Mouse (Mus musculus): ENCODE data around the gene Efna3. TPM values are rescaled to one million over a fixed set of nuclear protein-coding genes. Genes with fewer than 3 reads are reported as not detected.

Efna3 gene
- polyA plus RNA-seq, 1 experiment from 2014 or later = 4.2 TPM

DNA sequence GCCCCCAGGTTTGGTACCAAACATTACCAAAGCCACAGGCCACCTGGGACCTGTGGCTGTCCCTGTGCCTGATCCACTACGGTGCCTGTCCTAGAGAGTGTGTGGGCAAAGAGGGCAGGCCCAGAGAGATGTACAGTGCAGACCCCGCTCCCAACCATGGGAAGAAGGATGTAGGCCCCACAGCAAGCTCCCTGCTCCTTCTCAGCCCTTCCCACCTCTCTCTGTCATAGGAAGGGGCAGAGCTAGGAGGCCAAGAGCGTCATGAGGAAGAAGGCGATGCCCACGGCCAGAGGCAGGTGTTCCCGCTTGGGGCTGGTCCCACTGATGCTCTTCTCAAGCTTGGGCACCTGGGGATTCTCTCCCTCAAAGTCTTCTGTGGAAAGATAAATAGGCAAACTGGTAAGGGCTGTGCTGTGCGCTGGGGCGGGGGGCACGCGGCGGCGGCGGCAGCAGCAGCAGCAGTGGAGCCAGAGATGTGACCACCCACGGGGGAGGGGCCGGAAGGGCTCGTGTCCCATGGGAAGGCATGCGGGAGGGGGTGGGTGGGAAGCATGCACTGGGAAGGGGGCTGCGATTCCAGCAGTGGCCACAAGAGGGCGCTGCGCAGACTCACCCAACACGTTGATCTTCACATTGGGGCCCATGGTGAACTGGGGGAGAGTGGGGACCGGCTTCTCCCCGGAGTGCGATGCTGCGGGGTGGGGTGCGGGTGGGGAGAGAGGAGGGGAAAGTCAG lies 7.4 kb downstream of the Efna3 start:
- Histone ChIP-seq H3K4me2 (ENCODE audit: low read length) (peak overlapping the region; percentile 62), H3K4me3 (replicated peaks; ENCODE audit: low read depth, low read length) (peak overlapping the region; percentile 21), H3K27ac (0 out of 2 replicates have a peak overlapping the region, but pooled peaks have one; percentile 19), H3K9ac (ENCODE audit: low read depth, low read length) (peak overlapping the region; percentile 15; the same call in 1 of the 2 replicates), H3K36me3 (ENCODE audit: insufficient read depth, low read length) (no peaks in the 10 kb centered on the region), H3K9me3 (replicated peaks; ENCODE audit: low read length) (no peaks in the 10 kb centered on the region), H3K4me1 (replicated peaks; ENCODE audit: insufficient read depth, low read length) (peaks cover 31% of the 10 kb centered on the region), H3K27me3 (ENCODE audit: insufficient read depth, low read length) (peaks cover 10% of the 10 kb centered on the region; the same call in 1 of the 2 replicates)
- WGBS = 5% methylated on average over 26 of the region's 26 CpGs
- peak; percentile 87 for TF ChIP-seq CTCF (IDR thresholded peaks at IDR 0.05; ENCODE audit: low read depth)
- DNase-seq (ENCODE audit: low spot score) (peak; percentile 80), ATAC-seq (replicated peaks; ENCODE audit: low FRiP score, low read depth) (peak; percentile 34)

DNA sequence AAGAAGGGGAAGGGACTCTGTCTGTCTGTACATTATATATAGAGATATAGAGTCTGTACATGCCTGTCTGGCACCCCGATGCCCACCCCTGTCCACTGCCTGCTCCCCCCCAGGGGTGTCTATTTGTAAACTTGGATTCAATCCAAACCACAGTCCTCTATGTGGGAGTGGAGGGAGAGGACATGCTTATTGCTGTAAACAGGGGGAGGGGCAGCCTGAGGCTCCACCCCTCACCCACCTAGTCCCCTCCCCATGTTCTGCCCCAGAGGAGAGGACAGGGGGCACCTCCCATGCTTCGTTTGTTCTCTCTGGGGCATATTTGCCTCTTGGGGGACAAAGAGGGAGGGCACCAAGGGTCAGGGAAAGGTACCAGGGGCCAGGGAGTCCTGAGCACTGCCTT lies 8.0 kb downstream of the Efna3 start:
- 0 out of 2 replicates have a peak overlapping the region, but pooled peaks have one; percentile 19 for H3K27ac ChIP-seq
- DNase-seq (ENCODE audit: low spot score) (no peak), ATAC-seq (replicated peaks; ENCODE audit: low FRiP score, low read depth) (peak; percentile 12; the same call in 1 of the 2 replicates)
- H3K27me3 ChIP-seq (ENCODE audit: insufficient read depth, low read length) = 0 out of 2 replicates have a peak, but pooled peaks cover 6% of the 10 kb centered on the region
- H3K36me3 ChIP-seq (ENCODE audit: insufficient read depth, low read length) = no peaks in the 10 kb centered on the region
- H3K9ac ChIP-seq (ENCODE audit: low read depth, low read length) = no peak overlapping the region
- H3K4me1 ChIP-seq (replicated peaks; ENCODE audit: insufficient read depth, low read length) = peaks cover 26% of the 10 kb centered on the region
- H3K4me2 ChIP-seq (ENCODE audit: low read length) = peak overlapping the region; percentile 62
- peak overlapping the region; percentile 21; the same call in 1 of the 2 replicates for H3K4me3 ChIP-seq (replicated peaks; ENCODE audit: low read depth, low read length)
- 55% methylated on average over 2 of the region's 2 CpGs for WGBS
- H3K9me3 ChIP-seq (replicated peaks; ENCODE audit: low read length) = no peaks in the 10 kb centered on the region
- no peak for TF ChIP-seq CTCF (IDR thresholded peaks at IDR 0.05; ENCODE audit: low read depth)

DNA sequence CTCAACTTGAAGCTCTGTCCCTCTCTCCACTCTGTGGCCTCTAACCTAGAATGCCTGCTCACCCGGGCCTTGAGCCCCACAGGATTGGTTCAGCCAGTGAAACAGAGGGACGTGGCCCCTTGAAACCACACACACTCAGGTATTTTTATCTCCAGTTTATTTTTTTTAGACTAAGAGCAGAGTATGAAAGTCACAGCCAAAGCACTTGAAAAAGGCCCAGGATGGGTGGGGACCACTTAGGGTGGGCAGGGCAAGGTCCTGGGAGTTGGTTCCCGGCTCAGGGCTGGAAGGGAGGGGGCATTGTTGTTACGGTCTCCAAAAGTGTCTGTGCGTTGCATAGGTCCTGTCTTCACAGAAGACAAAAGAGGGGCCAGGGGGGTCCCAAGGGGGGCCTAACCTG lies 8.4 kb downstream of the Efna3 start:
- Histone ChIP-seq H3K4me2 (ENCODE audit: low read length) (no peak overlapping the region), H3K9me3 (replicated peaks; ENCODE audit: low read length) (no peaks in the 10 kb centered on the region), H3K36me3 (ENCODE audit: insufficient read depth, low read length) (no peaks in the 10 kb centered on the region), H3K4me3 (replicated peaks; ENCODE audit: low read depth, low read length) (no peak overlapping the region), H3K27ac (no peak overlapping the region; the same call in 1 of the 2 replicates), H3K27me3 (ENCODE audit: insufficient read depth, low read length) (0 out of 2 replicates have a peak, but pooled peaks cover 6% of the 10 kb centered on the region), H3K4me1 (replicated peaks; ENCODE audit: insufficient read depth, low read length) (peaks cover 21% of the 10 kb centered on the region), H3K9ac (ENCODE audit: low read depth, low read length) (no peak overlapping the region)
- ATAC-seq (replicated peaks; ENCODE audit: low FRiP score, low read depth) = no peak
- 80% methylated on average over 5 of the region's 5 CpGs for WGBS
- DNase-seq (ENCODE audit: low spot score) = no peak
- no peak for TF ChIP-seq CTCF (IDR thresholded peaks at IDR 0.05; ENCODE audit: low read depth)

GRCm38 (mm10) chr3:89308089-89308488 lies 14.7 kb downstream of the Efna3 start:
- DNase-seq (ENCODE audit: low spot score) (peak; percentile 92), ATAC-seq (replicated peaks; ENCODE audit: low FRiP score, low read depth) (peak; percentile 65)
- Histone ChIP-seq H3K9ac (ENCODE audit: low read depth, low read length) (no peak overlapping the region), H3K27ac (no peak overlapping the region), H3K36me3 (ENCODE audit: insufficient read depth, low read length) (no peaks in the 10 kb centered on the region), H3K4me1 (replicated peaks; ENCODE audit: insufficient read depth, low read length) (peaks cover 3% of the 10 kb centered on the region; the same call in 1 of the 2 replicates), H3K27me3 (ENCODE audit: insufficient read depth, low read length) (no peaks in the 10 kb centered on the region), H3K4me3 (replicated peaks; ENCODE audit: low read depth, low read length) (no peak overlapping the region), H3K4me2 (ENCODE audit: low read length) (no peak overlapping the region), H3K9me3 (replicated peaks; ENCODE audit: low read length) (no peaks in the 10 kb centered on the region)
- 5% methylated on average over 9 of the region's 9 CpGs for WGBS
- TF ChIP-seq CTCF (IDR thresholded peaks at IDR 0.05; ENCODE audit: low read depth) = peak; percentile 94

DNA sequence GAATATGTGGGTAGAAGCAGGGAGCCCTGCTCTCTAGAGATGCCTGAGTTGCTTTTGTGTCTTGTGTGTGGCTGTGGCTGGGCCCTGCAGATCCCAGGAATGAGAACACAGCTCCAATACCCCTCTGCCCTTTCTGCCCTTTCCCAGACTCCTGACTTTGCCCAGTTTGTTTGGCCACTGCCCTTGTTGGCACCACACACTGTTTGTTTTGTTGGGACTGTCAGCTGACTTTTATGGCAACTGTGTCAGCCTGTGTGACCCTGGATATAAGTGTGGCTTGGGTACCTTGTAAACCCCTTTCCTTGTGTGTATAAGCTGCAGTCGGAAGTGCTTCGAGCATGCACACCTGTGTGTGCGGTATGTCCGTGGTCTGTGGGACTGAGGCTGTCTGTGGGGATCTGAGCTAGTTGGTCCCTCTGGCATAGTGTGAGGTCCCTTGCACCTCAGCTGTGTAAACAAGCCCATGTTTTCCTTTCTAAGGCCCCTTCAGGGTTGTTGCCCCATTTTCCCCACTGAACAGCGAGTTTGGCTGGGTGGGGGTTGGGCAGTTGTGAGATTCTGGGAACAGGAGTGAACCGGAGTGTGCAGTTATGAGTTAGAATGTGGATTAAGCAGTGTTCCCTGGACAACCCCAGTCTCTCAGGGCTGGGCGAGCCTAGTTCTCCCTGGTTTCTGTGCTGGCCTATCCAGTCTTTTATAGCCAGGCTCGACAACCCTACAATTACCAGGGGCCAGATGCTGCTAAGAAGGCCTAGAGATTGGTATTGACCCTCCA lies 17.0 kb downstream of the Efna3 start:
- peaks cover 3% of the 10 kb centered on the region; the same call in 1 of the 2 replicates for H3K4me1 ChIP-seq (replicated peaks; ENCODE audit: insufficient read depth, low read length)
- no peaks in the 10 kb centered on the region for H3K27me3 ChIP-seq (ENCODE audit: insufficient read depth, low read length)
- H3K9ac ChIP-seq (ENCODE audit: low read depth, low read length) = no peak overlapping the region
- peak overlapping the region; percentile 55 for H3K27ac ChIP-seq
- no peaks in the 10 kb centered on the region for H3K36me3 ChIP-seq (ENCODE audit: insufficient read depth, low read length)
- H3K4me2 ChIP-seq (ENCODE audit: low read length) = no peak overlapping the region
- no peak for DNase-seq (ENCODE audit: low spot score)
- no peak for ATAC-seq (replicated peaks; ENCODE audit: low FRiP score, low read depth)
- no peak for TF ChIP-seq CTCF (IDR thresholded peaks at IDR 0.05; ENCODE audit: low read depth)
- H3K4me3 ChIP-seq (replicated peaks; ENCODE audit: low read depth, low read length) = no peak overlapping the region
- no peaks in the 10 kb centered on the region for H3K9me3 ChIP-seq (replicated peaks; ENCODE audit: low read length)
- 48% methylated on average over 8 of the region's 8 CpGs for WGBS

DNA sequence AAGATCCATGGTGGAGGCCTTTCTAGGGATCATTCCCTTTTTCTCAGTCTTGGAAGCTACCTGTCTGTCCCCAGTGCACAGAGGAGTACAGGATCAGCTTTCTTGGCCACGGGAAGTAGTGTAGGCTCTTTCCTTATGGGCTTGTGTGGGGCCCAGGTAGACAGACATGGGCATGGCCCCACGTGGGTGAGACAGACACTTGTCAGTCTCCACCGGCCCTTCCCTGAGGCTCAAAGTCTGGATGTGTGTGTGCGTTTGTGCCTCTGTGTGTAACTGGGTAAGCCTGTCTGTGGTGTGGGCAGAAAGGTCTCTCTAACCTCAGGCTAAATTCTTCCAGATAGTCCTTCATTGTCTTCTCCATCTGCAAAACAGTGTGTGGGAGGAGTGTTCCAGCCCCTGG lies 17.7 kb downstream of the Efna3 start:
- no peaks in the 10 kb centered on the region for H3K27me3 ChIP-seq (ENCODE audit: insufficient read depth, low read length)
- ATAC-seq (replicated peaks; ENCODE audit: low FRiP score, low read depth) (no peak), DNase-seq (ENCODE audit: low spot score) (no peak)
- no peak overlapping the region for H3K9ac ChIP-seq (ENCODE audit: low read depth, low read length)
- no peaks in the 10 kb centered on the region for H3K36me3 ChIP-seq (ENCODE audit: insufficient read depth, low read length)
- H3K4me1 ChIP-seq (replicated peaks; ENCODE audit: insufficient read depth, low read length) = peaks cover 3% of the 10 kb centered on the region; the same call in 1 of the 2 replicates
- no peak overlapping the region for H3K4me2 ChIP-seq (ENCODE audit: low read length)
- H3K9me3 ChIP-seq (replicated peaks; ENCODE audit: low read length) = no peaks in the 10 kb centered on the region
- H3K27ac ChIP-seq = peak overlapping the region; percentile 55
- no peak for TF ChIP-seq CTCF (IDR thresholded peaks at IDR 0.05; ENCODE audit: low read depth)
- H3K4me3 ChIP-seq (replicated peaks; ENCODE audit: low read depth, low read length) = no peak overlapping the region
- 56% methylated on average over 4 of the region's 4 CpGs for WGBS
